Mouse (Mus musculus): ENCODE data around the gene Atp6v1f.

DNA sequence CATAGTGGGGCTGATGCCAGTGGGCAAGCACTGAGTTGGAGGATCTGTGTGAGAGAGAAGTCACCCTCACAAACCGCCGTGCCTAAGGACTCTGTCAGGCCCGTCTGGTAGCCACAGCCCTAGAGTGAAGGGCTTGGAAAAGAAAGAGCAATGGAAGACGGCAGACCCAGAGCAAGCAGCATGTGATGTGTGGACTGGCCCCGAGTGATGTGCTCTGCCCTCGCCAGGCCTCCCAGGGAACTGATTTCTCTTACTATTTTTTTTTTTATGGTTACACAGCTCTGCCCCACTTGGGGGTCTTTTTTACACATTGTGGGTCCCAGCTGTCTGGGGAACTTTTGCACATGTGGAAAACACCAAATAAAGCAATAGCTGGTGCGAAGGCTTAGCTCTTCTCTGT is 6.0 kb upstream of the Atp6v1f start:
- TF ChIP-seq CTCF (IDR thresholded peaks at IDR 0.05), result no peak
- TF ChIP-seq EP300 (IDR thresholded peaks at IDR 0.05), result no peak

Data from lung, postnatal 0 days (tissue).